Mouse (Mus musculus): ENCODE measurements at regions not wholly inside any gene's neighbourhood (a gene's known extent, or its start where the extent isn't known, plus 50 kb on each side); places are given as distances from the start of the nearest gene placed in this dataset.

GRCm38 (mm10) chr8:49631286-49631685 lies 787.5 kb upstream of the Tenm3 start:
- peak; percentile 11 to 46 for DNase-seq (ENCODE audit: low spot score in 2 of 2)

GRCm38 (mm10) chr8:49627966-49628495 lies 784.3 kb upstream of the Tenm3 start:
- DNase-seq (ENCODE audit: low spot score in 2 of 2) = no peak

GRCm38 (mm10) chr8:49595501-49595900 lies 751.8 kb upstream of the Tenm3 start:
- no peak for DNase-seq (ENCODE audit: low spot score in 2 of 2)

- DNase-seq (ENCODE audit: low spot score in 2 of 2) = no peak
Observed at GRCm38 (mm10) chr8:49567423-49567822, 723.7 kb upstream of the Tenm3 start.

GRCm38 (mm10) chr8:49563499-49564279 lies 719.9 kb upstream of the Tenm3 start:
- DNase-seq (ENCODE audit: low spot score in 2 of 2) = no peak

- no peak for DNase-seq (ENCODE audit: low spot score in 2 of 2)
Observed at GRCm38 (mm10) chr8:49562976-49563375, 719.2 kb upstream of the Tenm3 start.

- DNase-seq (ENCODE audit: low spot score in 2 of 2) = no peak
Observed at GRCm38 (mm10) chr8:49555724-49556457, 712.1 kb upstream of the Tenm3 start.

- DNase-seq (ENCODE audit: low spot score in 2 of 2) = no peak
Observed at GRCm38 (mm10) chr8:49553175-49553574, 709.4 kb upstream of the Tenm3 start.

GRCm38 (mm10) chr8:49543321-49543720 lies 699.6 kb upstream of the Tenm3 start:
- DNase-seq (ENCODE audit: low spot score in 2 of 2) = no peak

GRCm38 (mm10) chr8:49541337-49541736 lies 697.6 kb upstream of the Tenm3 start:
- no peak for DNase-seq (ENCODE audit: low spot score in 2 of 2)

- DNase-seq (ENCODE audit: low spot score in 2 of 2) = no peak
Observed at GRCm38 (mm10) chr8:49533412-49534351, 689.9 kb upstream of the Tenm3 start.

- DNase-seq (ENCODE audit: low spot score in 2 of 2) = no peak
Observed at GRCm38 (mm10) chr8:49529294-49529693, 685.5 kb upstream of the Tenm3 start.

- DNase-seq (ENCODE audit: low spot score in 2 of 2) = no peak
Observed at GRCm38 (mm10) chr8:49492906-49493305, 649.2 kb upstream of the Tenm3 start.

GRCm38 (mm10) chr8:49485284-49485683 lies 641.5 kb upstream of the Tenm3 start:
- DNase-seq (ENCODE audit: low spot score in 2 of 2) = no peak

- DNase-seq (ENCODE audit: low spot score in 2 of 2) = no peak
Observed at GRCm38 (mm10) chr8:49481476-49481992, 637.8 kb upstream of the Tenm3 start.

GRCm38 (mm10) chr8:49465911-49466518 lies 622.3 kb upstream of the Tenm3 start:
- DNase-seq (ENCODE audit: low spot score in 2 of 2) = no peak

- no peak for DNase-seq (ENCODE audit: low spot score in 2 of 2)
Observed at GRCm38 (mm10) chr8:49465070-49465469, 621.3 kb upstream of the Tenm3 start.

GRCm38 (mm10) chr8:49462602-49463001 lies 618.9 kb upstream of the Tenm3 start:
- DNase-seq (ENCODE audit: low spot score in 2 of 2) = no peak

GRCm38 (mm10) chr8:49461724-49462473 lies 618.1 kb upstream of the Tenm3 start:
- DNase-seq (ENCODE audit: low spot score in 2 of 2) = no peak

- DNase-seq (ENCODE audit: low spot score in 2 of 2) = no peak
Observed at GRCm38 (mm10) chr8:49445444-49445843, 601.7 kb upstream of the Tenm3 start.

Data from left cerebral cortex, adult 18-20 months (tissue).